19 mouse cellular contexts compared by ENCODE assay signal in genomic region chr8:103536856-103537255, GRCm38 (mm10).
DNase-seq lines count a peak whose midpoint lies in the region; TF ChIP-seq lines count a peak whose summit lies in the region.
"Had no signal": no experiment of that assay in that cellular context is flagged by ENCODE, and none has a peak within 500 bp of the region (broad histone marks: within the 10 kb centered on the region; RNA-seq: fewer than 3 reads in every experiment).

No protein-coding gene starts in this region.

- H3K27ac ChIP-seq in cerebellum, adult 2 months (ENCODE audit: insufficient read depth, low read length), result no peak overlapping the region
- no peak overlapping the region for H3K27ac ChIP-seq in gastrocnemius, adult 2 months
- H3K27ac ChIP-seq: forebrain, embryonic 15.5 days; intestine, embryonic 15.5 days; liver, embryonic 14.5 days; midbrain, embryonic 10.5 days; stomach, embryonic 15.5 days had no signal

- 3% methylated on average over 2 of the region's 2 CpGs for WGBS in cerebellum, adult 2 months

- H3K27me3 ChIP-seq in cerebellum, adult 2 months (ENCODE audit: control insufficient read depth, insufficient read depth, low read length), result no peaks in the 10 kb centered on the region
- H3K27me3 ChIP-seq: forebrain, embryonic 15.5 days; intestine, embryonic 15.5 days; Patski; stomach, embryonic 15.5 days had no signal

- no peak for TF ChIP-seq CTCF in cerebellum, adult 2 months (IDR thresholded peaks at IDR 0.05; ENCODE audit: borderline replicate concordance, insufficient read depth, low read depth, low read length)
- TF ChIP-seq CTCF in gastrocnemius, adult 2 months (IDR thresholded peaks at IDR 0.05), result no peak

- peak; percentile 2 to 4 for DNase-seq in heart, adult 18-20 months
- no peak for DNase-seq in heart, postnatal 10 days
- DNase-seq in Muller cell, postnatal 12 days (ENCODE audit: inconsistent ontology term), result peak; percentile 79
- peak; percentile 68 to 88 for DNase-seq in cerebellum, adult 2 months
- DNase-seq in gastrocnemius, adult 2 months, result peak; percentile 37
- no peak for DNase-seq in kidney, postnatal 36 days
- DNase-seq in ovary, adult 18-20 months (ENCODE audit: low spot score), result no peak
- DNase-seq in thymus, postnatal 4 days, result no peak
- DNase-seq: heart, postnatal 36 days; kidney, postnatal 14 days; lung, postnatal 10 days; right cerebral cortex, adult 18-20 months; spleen, adult 18-20 months had no signal

- TF ChIP-seq POLR2A in cerebellum, adult 2 months (IDR thresholded peaks at IDR 0.05; ENCODE audit: borderline replicate concordance, insufficient read depth, low read length), result no peak

- intact Hi-C loops in heart, postnatal 10 days (cut with DNase I), result no loop called here
- intact Hi-C loops in gastrocnemius, adult 2 months (cut with DNase I), result no loop called here

- H3K4me3 ChIP-seq in cerebellum, adult 2 months (replicated peaks; ENCODE audit: insufficient read depth, low read depth, low read length), result no peak overlapping the region
- no peak overlapping the region for H3K4me3 ChIP-seq in gastrocnemius, adult 2 months
- H3K4me3 ChIP-seq: forebrain, embryonic 15.5 days; intestine, embryonic 15.5 days; midbrain, embryonic 10.5 days; stomach, embryonic 15.5 days had no signal

- no peaks in the 10 kb centered on the region; the same call in 1 of the 2 replicates for H3K4me1 ChIP-seq in cerebellum, adult 2 months (ENCODE audit: control insufficient read depth, insufficient read depth, low read length)
- H3K4me1 ChIP-seq: forebrain, embryonic 15.5 days; intestine, embryonic 15.5 days; midbrain, embryonic 10.5 days; stomach, embryonic 15.5 days had no signal

Comparison
In these comparisons a context has a peak if more than half of its experiments do, and no peak if none do; other contexts are left out.
1. DNase-seq: peak in heart, adult 18-20 months (2 of 2), Muller cell, postnatal 12 days (single experiment), cerebellum, adult 2 months (2 of 2) and gastrocnemius, adult 2 months (single experiment); none in heart, postnatal 10 days (0 of 2), kidney, postnatal 36 days (0 of 2), ovary, adult 18-20 months (single experiment) and thymus, postnatal 4 days (single experiment).